Mouse (Mus musculus) midbrain, embryonic 16.5 days (tissue): Measurements from ENCODE around the gene Serpinb9e. TPM values are rescaled to one million over a fixed set of nuclear protein-coding genes. Genes with fewer than 3 reads are reported as not detected.
"Not testable (repeated sequence)": the region's sequence is repeated elsewhere in the genome, so short reads cannot be mapped to it uniquely, and the experiment has no call there.

ENCODE experiments used
- ATAC-seq: fragments of 200-750 bp; cut with Nextera tagmentation; 2 replicates; pipeline ENCODE4 v1.8.0; 2017; ENCODE audit warnings: moderate TSS enrichment
- H3K27ac ChIP-seq: fragments of 300-500 bp; sonication (generic); 2 replicates; pipeline ENCODE4 v1.5.1; 2014; ENCODE audit warnings: mild to moderate bottlenecking, low read length, mixed read lengths
- H3K27me3 ChIP-seq: fragments of 300-500 bp; sonication (generic); 2 replicates; pipeline ENCODE4 v1.6.1; 2014; ENCODE audit warnings: low read depth, low read length, mixed read lengths; ENCODE audit not compliant: control insufficient read depth, insufficient read depth
- H3K36me3 ChIP-seq: fragments of 300-500 bp; sonication (generic); 2 replicates; pipeline ENCODE4 v1.6.1; 2014; ENCODE audit warnings: mild to moderate bottlenecking, low read length, moderate library complexity, mixed read lengths; ENCODE audit not compliant: control insufficient read depth, insufficient read depth
- H3K4me1 ChIP-seq: fragments of 300-500 bp; sonication (generic); 2 replicates; pipeline ENCODE4 v1.6.1; 2014; ENCODE audit warnings: mild to moderate bottlenecking, low read length, mixed read lengths; ENCODE audit not compliant: control insufficient read depth, insufficient read depth
- H3K4me2 ChIP-seq: fragments of 300-500 bp; sonication (generic); 2 replicates; pipeline ENCODE4 v1.6.1; 2014; ENCODE audit warnings: mild to moderate bottlenecking, low read length, mixed read lengths
- H3K4me3 ChIP-seq: fragments of 300-500 bp; sonication (generic); 2 replicates; pipeline ENCODE4 v1.5.1; 2014; ENCODE audit warnings: low read depth, mild to moderate bottlenecking, low read length, moderate library complexity, mixed read lengths
- H3K9ac ChIP-seq: fragments of 300-500 bp; sonication (generic); 2 replicates; pipeline ENCODE4 v1.6.1; 2014; ENCODE audit warnings: low read depth, low read length, mixed read lengths
- H3K9me3 ChIP-seq: fragments of 300-500 bp; sonication (generic); replicated peaks from 2 replicates; pipeline ENCODE4 v1.6.1; 2014; ENCODE audit warnings: mild to moderate bottlenecking, low read length, mixed read lengths; ENCODE audit not compliant: control insufficient read depth, poor library complexity, severe bottlenecking
- WGBS: fragments of 180-500 bp; shearing (Covaris S2); extraction: QIAGEN DNeasy Blood & Tissue Kit; methylation state at CpG from one replicate; pipeline ENCODE4 v1.1.7; 2014; 5-methylcytosine and 5-hydroxymethylcytosine counted together
- polyA plus RNA-seq: library from polyadenylated mRNA; unstranded; fragments of >200 nt; fragmentation: Nextera tagmentation; extraction: Ambion mirVana; gene quantifications from 2 replicates; pipeline ENCODE4 v1.2.1, GENCODE M21; 2015

The Serpinb9e gene
- not detected in 2 replicates for polyA plus RNA-seq

GRCm38 (mm10) chr13:33249312-33249711, at the start of gene Serpinb9e:
Serpinb9e (plus strand) TSS chr13:33249612.
- ATAC-seq, H3K27ac ChIP-seq, H3K4me3 ChIP-seq, H3K36me3 ChIP-seq, H3K4me1 ChIP-seq, H3K9ac ChIP-seq, H3K9me3 ChIP-seq, H3K4me2 ChIP-seq, H3K27me3 ChIP-seq: not testable (repeated sequence)
- 75% methylated on average over 2 of the region's 2 CpGs for WGBS

DNA sequence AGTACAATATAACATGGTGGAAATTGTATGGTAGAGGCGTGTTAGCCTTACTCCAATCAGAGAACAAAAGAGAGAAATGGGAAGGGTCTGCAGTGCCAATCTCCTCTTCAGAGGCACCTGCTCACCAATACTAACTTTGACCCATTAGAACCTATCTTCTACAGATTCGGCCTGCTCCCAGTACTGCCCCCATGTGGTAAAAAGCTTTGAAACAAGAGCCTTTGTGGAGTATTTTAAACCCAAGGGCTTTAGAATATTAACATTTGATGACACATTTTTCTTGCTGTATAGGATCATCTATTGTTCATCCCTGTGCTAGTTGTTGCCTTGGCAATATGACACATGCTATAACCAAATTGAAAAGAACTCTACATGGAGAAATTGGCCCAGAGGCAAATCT, 49.7 kb upstream of the Serpinb9e start:
- no peaks in the 10 kb centered on the region for H3K27me3 ChIP-seq
- H3K36me3 ChIP-seq: no peaks in the 10 kb centered on the region
- no peak overlapping the region for H3K4me3 ChIP-seq
- ATAC-seq: no peak
- no peak overlapping the region for H3K4me2 ChIP-seq
- 60% methylated on average over 2 of the region's 2 CpGs for WGBS
- no peaks in the 10 kb centered on the region for H3K4me1 ChIP-seq
- H3K27ac ChIP-seq: no peak overlapping the region
- no peak overlapping the region for H3K9ac ChIP-seq
- H3K9me3 ChIP-seq: no peaks in the 10 kb centered on the region

DNA sequence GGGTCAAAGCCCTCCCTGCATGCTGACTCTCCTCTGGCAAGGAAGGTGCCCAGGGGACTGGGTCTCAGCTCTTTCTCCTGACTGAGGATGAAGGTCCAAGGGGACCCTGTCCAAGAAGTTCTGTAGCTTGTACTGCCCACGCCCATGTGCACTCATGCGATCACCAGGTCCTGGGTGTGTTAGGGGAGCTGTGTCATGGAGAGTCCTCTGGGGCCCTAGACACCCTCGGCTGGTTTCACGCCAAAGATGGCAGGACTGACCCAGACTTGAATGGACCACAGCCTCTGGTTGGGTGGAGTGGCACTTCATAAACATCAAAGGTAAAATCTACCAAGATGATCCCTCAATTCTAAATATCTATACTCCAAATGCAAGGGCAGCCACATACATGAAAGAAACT, 59.2 kb downstream of the Serpinb9e start:
- H3K4me3 ChIP-seq, H3K4me2 ChIP-seq, H3K27me3 ChIP-seq, H3K9ac ChIP-seq, H3K36me3 ChIP-seq, H3K9me3 ChIP-seq, ATAC-seq, H3K27ac ChIP-seq, H3K4me1 ChIP-seq: not testable (repeated sequence)
- 90% methylated on average over 4 of the region's 4 CpGs for WGBS

Other genes with a start within 250 kb of the Serpinb9e start
- 1.9 and 2.0 TPM in 2 replicates for gene Serpinb9, start 246.4 kb upstream of the Serpinb9e start, polyA plus RNA-seq
- 0.13 and 0.30 TPM in 2 replicates for gene Serpinb9b, start 222.2 kb upstream of the Serpinb9e start, polyA plus RNA-seq
- 3.2 and 4.3 TPM in 2 replicates for gene Serpinb1b, start 171.0 kb upstream of the Serpinb9e start, polyA plus RNA-seq
- not detected in 2 replicates for gene Serpinb9c, start 89.9 kb upstream of the Serpinb9e start, polyA plus RNA-seq
- not detected in 2 replicates for gene Serpinb9d, start 56.7 kb upstream of the Serpinb9e start, polyA plus RNA-seq
- gene Serpinb9f, start 74.5 kb downstream of the Serpinb9e start, polyA plus RNA-seq: not detected in 2 replicates
- gene Gm11397, start 146.1 kb downstream of the Serpinb9e start, polyA plus RNA-seq: not detected in 2 replicates
- not detected in 2 replicates for gene Serpinb9g, start 235.2 kb downstream of the Serpinb9e start, polyA plus RNA-seq